Comparison of ENCODE assay signal across 17 mouse cellular contexts in the genomic region with DNA sequence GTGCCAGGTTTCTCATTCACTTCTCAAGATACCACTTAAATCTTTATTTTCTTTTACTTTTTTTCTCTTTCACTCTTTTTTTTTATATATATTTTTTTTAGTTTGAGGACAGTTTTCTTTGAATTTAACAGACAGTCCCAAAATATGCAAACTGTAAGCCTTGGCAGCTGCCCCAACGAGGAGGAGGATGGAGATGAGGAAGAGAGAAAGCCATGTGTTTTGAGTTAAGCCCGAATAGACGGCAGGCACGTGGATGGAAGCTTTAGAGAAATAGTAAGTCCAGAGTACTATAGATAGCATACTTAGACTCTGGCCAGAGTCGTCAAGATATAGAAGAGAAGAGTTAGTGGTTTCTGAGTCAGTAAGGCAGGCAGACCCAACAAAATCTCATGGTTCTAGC.
"Had no signal": no experiment of that assay in that cellular context is flagged by ENCODE, and none has a peak within 500 bp of the region (broad histone marks: within the 10 kb centered on the region; RNA-seq: fewer than 3 reads in every experiment).

No protein-coding gene starts in this region.

- H3K4me1 ChIP-seq: neural tube, embryonic 12.5 days; neural tube, embryonic 13.5 days; neural tube, embryonic 15.5 days; stomach, embryonic 15.5 days had no signal

- H3K9me3 ChIP-seq: neural tube, embryonic 12.5 days; neural tube, embryonic 13.5 days; neural tube, embryonic 15.5 days; stomach, embryonic 15.5 days had no signal

- H3K27me3 ChIP-seq: neural tube, embryonic 12.5 days; neural tube, embryonic 13.5 days; neural tube, embryonic 15.5 days; stomach, embryonic 15.5 days had no signal

- DNase-seq: retina, postnatal 1 day; right cerebral cortex, adult 18-20 months; right cerebral cortex, postnatal 14 days; right cerebral cortex, postnatal 25 days; right cerebral cortex, postnatal 4 days; spleen, adult 18-20 months; thymus, adult 18-20 months; thymus, adult 2 months; thymus, postnatal 14 days; thymus, postnatal 25 days; thymus, postnatal 36 days; thymus, postnatal 4 days had no signal

- H3K36me3 ChIP-seq: neural tube, embryonic 12.5 days; neural tube, embryonic 13.5 days; neural tube, embryonic 15.5 days; stomach, embryonic 15.5 days had no signal

- H3K27ac ChIP-seq: neural tube, embryonic 12.5 days; neural tube, embryonic 13.5 days; neural tube, embryonic 15.5 days; stomach, embryonic 15.5 days; stomach, postnatal 0 days had no signal

- H3K4me3 ChIP-seq: neural tube, embryonic 12.5 days; neural tube, embryonic 13.5 days; neural tube, embryonic 15.5 days; stomach, embryonic 15.5 days had no signal

- H3K4me2 ChIP-seq: neural tube, embryonic 12.5 days; neural tube, embryonic 13.5 days; neural tube, embryonic 15.5 days; stomach, embryonic 15.5 days had no signal

- H3K9ac ChIP-seq: neural tube, embryonic 12.5 days; neural tube, embryonic 13.5 days; neural tube, embryonic 15.5 days; stomach, embryonic 15.5 days had no signal
